Mouse (Mus musculus) myocyte (in vitro differentiated cells): ENCODE measurements at regions not wholly inside any gene's neighbourhood (a gene's known extent, or its start where the extent isn't known, plus 50 kb on each side); places are given as distances from the start of the nearest gene placed in this dataset.

Experiments
- H3K27me3 ChIP-seq: one replicate; pipeline ENCODE4 v1.6.1; 2011; ENCODE audit not compliant: control insufficient read depth, insufficient read depth, insufficient read length
- H3K36me3 ChIP-seq: one replicate; pipeline ENCODE4 v1.6.1; 2011; ENCODE audit not compliant: control insufficient read depth, insufficient read depth
- H3K4me2 ChIP-seq: one replicate; pipeline ENCODE4 v1.6.1; 2011; ENCODE audit warnings: low read depth, control low read depth
- H3K4me3 ChIP-seq: one replicate; pipeline ENCODE4 v1.5.1; 2011; ENCODE audit warnings: mild to moderate bottlenecking, control low read depth, moderate library complexity
- H3K79me2 ChIP-seq: one replicate; pipeline ENCODE4 v1.6.1; 2011; ENCODE audit not compliant: control insufficient read depth, insufficient read depth
- H3ac ChIP-seq: one replicate; pipeline ENCODE4 v1.6.1; 2011; ENCODE audit not compliant: control insufficient read depth, insufficient read length
- CEBPB ChIP-seq: IDR thresholded peaks from 2 replicates; pipeline ENCODE4 v1.6.1; 2011; ENCODE audit warnings: mild to moderate bottlenecking, moderate library complexity; ENCODE audit not compliant: poor library complexity, insufficient read depth, severe bottlenecking
- E2F4 ChIP-seq: IDR thresholded peaks from one replicate; pipeline ENCODE4 v1.6.1; 2011; ENCODE audit warnings: mild to moderate bottlenecking, control low read depth, moderate library complexity; ENCODE audit not compliant: insufficient read depth
- MAX ChIP-seq: IDR thresholded peaks from one replicate; pipeline ENCODE4 v1.6.1; 2011; ENCODE audit warnings: low read depth, mild to moderate bottlenecking, control low read depth
- MYOD1 ChIP-seq, 3 experiments: IDR thresholded peaks; one replicate each; pipeline ENCODE4 v1.6.1; 2011; ENCODE audit warnings: control low read depth in 2 of 3, low read depth in 2 of 3, mild to moderate bottlenecking in 2 of 3, moderate library complexity in 1 of 3; ENCODE audit not compliant: insufficient read length in 2 of 3, control insufficient read depth in 1 of 3
- MYOG ChIP-seq, 3 experiments: IDR thresholded peaks; one replicate each; pipeline ENCODE4 v1.6.1; 2011; ENCODE audit warnings: control low read depth in 2 of 3, low read depth in 2 of 3, mild to moderate bottlenecking in 2 of 3; ENCODE audit not compliant: insufficient read length in 2 of 3, control insufficient read depth in 1 of 3, insufficient read depth in 1 of 3
- POLR2A ChIP-seq: IDR thresholded peaks from one replicate; pipeline ENCODE4 v1.6.1; 2011; ENCODE audit warnings: low read depth, mild to moderate bottlenecking, control low read depth, moderate library complexity; ENCODE audit not compliant: insufficient read length
- POLR2AphosphoS2 ChIP-seq: IDR thresholded peaks from one replicate; pipeline ENCODE4 v1.6.1; 2011; ENCODE audit warnings: low read depth, control low read depth; ENCODE audit not compliant: insufficient read length
- REST ChIP-seq: IDR thresholded peaks from one replicate; pipeline ENCODE4 v1.6.1; 2011; ENCODE audit warnings: mild to moderate bottlenecking, control low read depth, moderate library complexity; ENCODE audit not compliant: insufficient read depth, insufficient read length
- SRF ChIP-seq: IDR thresholded peaks from one replicate; pipeline ENCODE4 v1.6.1; 2011; ENCODE audit warnings: low read depth; ENCODE audit not compliant: control insufficient read depth, insufficient read length
- TCF12 ChIP-seq: IDR thresholded peaks from one replicate; pipeline ENCODE4 v1.6.1; 2011; ENCODE audit warnings: mild to moderate bottlenecking, control low read depth; ENCODE audit not compliant: poor library complexity, insufficient read depth, severe bottlenecking
- TCF3 ChIP-seq: IDR thresholded peaks from one replicate; pipeline ENCODE4 v1.6.1; 2011; ENCODE audit warnings: low read depth, control low read depth; ENCODE audit not compliant: insufficient read length
- USF1 ChIP-seq: IDR thresholded peaks from one replicate; pipeline ENCODE4 v1.6.1; 2011; ENCODE audit warnings: low read depth, mild to moderate bottlenecking, control low read depth, moderate library complexity

- Histone ChIP-seq H3K4me2 (no peak overlapping the region), H3K27me3 (no peaks in the 10 kb centered on the region), H3K79me2 (no peaks in the 10 kb centered on the region), H3K4me3 (no peak overlapping the region), H3K36me3 (no peaks in the 10 kb centered on the region), H3ac (no peak overlapping the region)
- TF ChIP-seq MYOG (IDR thresholded peaks at IDR 0.05; ENCODE audit: control insufficient read depth in 1 of 3, insufficient read depth in 1 of 3, insufficient read length in 2 of 3, low read depth in 2 of 3), result no peak
- TF ChIP-seq MYOD1 (IDR thresholded peaks at IDR 0.05; ENCODE audit: control insufficient read depth in 1 of 3, insufficient read length in 2 of 3, low read depth in 2 of 3), result peak in 2 of 3 experiments; percentile 47 to 50
Observed at GRCm38 (mm10) chr10:15395295-15395694, 677.3 kb upstream of the Gje1 start.

DNA sequence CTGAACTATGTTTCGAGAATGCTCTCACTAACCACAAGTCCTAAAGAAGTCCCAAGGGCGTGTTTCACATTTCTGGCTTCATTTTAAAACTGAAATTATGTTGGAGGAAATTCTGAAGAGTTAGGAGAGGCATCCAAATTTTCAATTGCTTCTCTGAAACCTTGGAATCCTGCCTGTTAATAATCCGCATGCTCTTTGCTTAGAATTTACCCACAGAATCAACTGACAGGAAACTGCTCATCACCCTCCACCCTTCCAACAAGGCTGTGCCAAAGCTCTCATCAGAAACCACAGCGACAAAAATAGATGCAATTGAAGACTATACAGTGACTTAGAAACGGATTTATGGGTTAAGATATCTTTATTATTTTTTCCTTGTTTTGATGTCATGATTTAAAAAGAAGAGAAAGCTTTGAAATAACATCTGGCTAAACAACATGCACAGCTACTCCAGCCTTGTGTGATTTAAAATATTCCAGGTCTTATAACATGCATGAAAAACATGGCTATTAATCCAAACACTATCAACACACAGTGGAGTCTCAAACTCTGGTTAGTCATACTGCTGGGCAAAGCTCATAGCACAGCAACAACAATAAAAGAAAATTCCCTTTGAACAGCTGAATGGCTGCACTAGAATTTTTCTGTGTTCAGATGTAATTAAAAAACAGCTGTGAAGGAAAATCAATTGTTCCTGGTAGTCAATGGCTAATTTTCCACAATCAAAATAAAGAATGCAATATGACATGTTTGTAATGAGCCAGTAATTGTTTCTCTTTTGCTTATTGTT, 674.2 kb upstream of the Gje1 start:
- peak; percentile 16 for TF ChIP-seq MAX
- peak; percentile 50; the same call in 1 of the 2 replicates for TF ChIP-seq CEBPB
- no peak for TF ChIP-seq TCF12
- no peak for TF ChIP-seq REST
- TF ChIP-seq USF1, result no peak
- no peak for TF ChIP-seq E2F4
- TF ChIP-seq MYOG (IDR thresholded peaks at IDR 0.05; ENCODE audit: control insufficient read depth in 1 of 3, insufficient read depth in 1 of 3, insufficient read length in 2 of 3, low read depth in 2 of 3), result peak in 1 of 3 experiments; percentile 35
- TF ChIP-seq SRF, result no peak
- TF ChIP-seq POLR2A, result no peak
- TF ChIP-seq MYOD1 (IDR thresholded peaks at IDR 0.05; ENCODE audit: control insufficient read depth in 1 of 3, insufficient read length in 2 of 3, low read depth in 2 of 3), result peak in 2 of 3 experiments; percentile 26 to 28
- TF ChIP-seq TCF3, result no peak
- no peak for TF ChIP-seq POLR2AphosphoS2
- no peaks in the 10 kb centered on the region for H3K36me3 ChIP-seq

DNA sequence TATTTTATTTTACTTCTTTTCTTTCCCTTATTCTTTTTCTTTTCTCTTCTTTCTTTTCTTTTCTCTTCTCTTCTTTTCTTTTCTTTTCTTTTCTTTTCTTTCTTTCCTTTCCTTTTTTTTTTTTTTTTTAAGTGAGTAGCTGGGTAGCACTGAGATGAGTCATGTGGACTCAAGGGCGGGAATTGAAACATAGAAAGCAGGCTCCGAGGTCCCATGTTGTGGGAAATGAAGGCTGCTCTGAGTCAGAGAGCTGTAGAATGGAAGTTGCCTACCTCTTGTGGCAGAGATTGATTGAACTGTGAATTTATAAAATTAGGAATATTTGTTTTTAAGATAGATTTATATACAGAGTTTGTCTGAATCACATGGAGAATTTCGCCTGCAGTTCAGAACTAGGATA, 655.6 kb upstream of the Gje1 start:
- Histone ChIP-seq H3ac (no peak overlapping the region), H3K4me3 (no peak overlapping the region), H3K79me2 (no peaks in the 10 kb centered on the region), H3K27me3 (no peaks in the 10 kb centered on the region), H3K36me3 (no peaks in the 10 kb centered on the region), H3K4me2 (no peak overlapping the region)
- peak; percentile 38 for TF ChIP-seq USF1
- no peak for TF ChIP-seq TCF12
- TF ChIP-seq MAX, result no peak
- TF ChIP-seq SRF, result no peak

More for the DNA sequence above, 674.2 kb upstream of the Gje1 start:
- Histone ChIP-seq H3K4me3 (no peak overlapping the region), H3ac (no peak overlapping the region), H3K27me3 (no peaks in the 10 kb centered on the region), H3K79me2 (no peaks in the 10 kb centered on the region), H3K4me2 (peak overlapping the region; percentile 78)
